Mouse (Mus musculus) hindbrain, embryonic 13.5 days (tissue): Measurements from ENCODE around the gene Adcy3. TPM values are rescaled to one million over a fixed set of nuclear protein-coding genes. Genes with fewer than 3 reads are reported as not detected.
"Not testable (repeated sequence)": the region's sequence is repeated elsewhere in the genome, so short reads cannot be mapped to it uniquely, and the experiment has no call there.

Experiments used
- ATAC-seq: fragments of 200-750 bp; cut with Nextera tagmentation; 2 replicates; pipeline ENCODE4 v1.8.0; 2017; ENCODE audit warnings: moderate TSS enrichment; ENCODE audit not compliant: low FRiP score
- H3K27ac ChIP-seq: fragments of 300-500 bp; sonication (generic); 2 replicates; pipeline ENCODE4 v1.5.1; 2015; ENCODE audit warnings: inconsistent platforms, mild to moderate bottlenecking, moderate library complexity
- H3K27me3 ChIP-seq: fragments of 300-500 bp; sonication (generic); 2 replicates; pipeline ENCODE4 v1.6.1; 2015; ENCODE audit warnings: mild to moderate bottlenecking, inconsistent platforms
- H3K36me3 ChIP-seq: fragments of 300-500 bp; sonication (generic); 2 replicates; pipeline ENCODE4 v1.6.1; 2015; ENCODE audit warnings: mild to moderate bottlenecking, inconsistent platforms
- H3K4me1 ChIP-seq: fragments of 300-500 bp; sonication (generic); replicated peaks from 2 replicates; pipeline ENCODE4 v1.6.1; 2015; ENCODE audit warnings: inconsistent platforms
- H3K4me2 ChIP-seq: fragments of 300-500 bp; sonication (generic); 2 replicates; pipeline ENCODE4 v1.6.1; 2015; ENCODE audit warnings: inconsistent platforms, mild to moderate bottlenecking, moderate library complexity
- H3K4me3 ChIP-seq: fragments of 300-500 bp; sonication (generic); 2 replicates; pipeline ENCODE4 v1.5.1; 2015; ENCODE audit warnings: mild to moderate bottlenecking, inconsistent platforms
- H3K9ac ChIP-seq: fragments of 300-500 bp; sonication (generic); 2 replicates; pipeline ENCODE4 v1.6.1; 2015; ENCODE audit warnings: mild to moderate bottlenecking, inconsistent platforms
- H3K9me3 ChIP-seq: fragments of 300-500 bp; sonication (generic); 2 replicates; pipeline ENCODE4 v1.6.1; 2016; ENCODE audit warnings: inconsistent platforms
- WGBS: fragments of 180-500 bp; shearing (Covaris S2); methylation state at CpG from one replicate; pipeline ENCODE4 v1.1.7; 2015; 5-methylcytosine and 5-hydroxymethylcytosine counted together
- polyA plus RNA-seq: library from polyadenylated mRNA; unstranded; fragments of >200 nt; fragmentation: Nextera tagmentation; extraction: Ambion mirVana; gene quantifications from 2 replicates; pipeline ENCODE4 v1.2.1, GENCODE M21; 2015

The Adcy3 gene
- polyA plus RNA-seq, 1 experiment from 2014 or later, result 7.0 TPM

DNA sequence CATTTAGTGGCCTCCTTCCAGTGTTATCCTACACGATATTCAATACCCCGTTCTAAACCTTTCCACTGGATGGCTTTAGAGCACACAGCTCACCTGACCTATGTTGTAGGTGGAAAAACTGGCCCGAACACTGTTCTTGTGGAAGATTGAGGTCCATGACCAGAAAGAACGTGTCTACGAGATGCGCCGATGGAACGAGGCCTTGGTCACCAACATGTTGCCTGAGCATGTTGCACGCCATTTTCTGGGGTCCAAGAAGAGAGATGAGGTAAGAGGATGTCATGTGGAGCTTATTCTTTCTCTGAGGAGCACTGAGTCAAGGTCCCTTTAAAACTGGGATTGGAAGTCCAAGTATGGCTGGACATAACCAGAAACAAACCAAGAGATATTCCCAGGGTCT lies 76.3 kb downstream of the Adcy3 start:
- 96% methylated on average over 9 of the region's 9 CpGs for WGBS
- Histone ChIP-seq H3K27ac (no peak overlapping the region), H3K4me2 (no peak overlapping the region), H3K9me3 (no peaks in the 10 kb centered on the region), H3K36me3 (peaks cover 76% of the 10 kb centered on the region), H3K4me3 (no peak overlapping the region), H3K9ac (no peak overlapping the region), H3K4me1 (no peaks in the 10 kb centered on the region), H3K27me3 (no peaks in the 10 kb centered on the region)
- ATAC-seq, result no peak

DNA sequence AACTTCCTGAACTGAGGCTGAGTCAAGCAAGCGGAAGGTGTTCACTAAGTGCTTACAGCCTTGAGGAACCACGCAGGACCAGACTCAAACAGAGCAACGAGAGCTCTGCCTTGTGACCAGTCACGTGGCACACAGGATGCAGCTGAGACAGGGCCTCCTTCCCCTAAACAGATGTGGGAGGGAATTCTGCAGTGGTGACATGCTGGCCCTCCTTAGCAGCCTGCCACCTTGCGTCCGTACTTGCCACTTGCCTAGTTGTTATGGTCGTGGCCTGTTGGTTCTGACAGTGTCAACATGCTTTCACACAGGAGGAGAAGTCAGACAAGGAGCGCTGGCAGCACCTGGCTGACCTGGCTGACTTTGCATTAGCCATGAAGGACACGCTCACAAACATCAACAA lies 78.3 kb downstream of the Adcy3 start:
- peaks cover 79% of the 10 kb centered on the region for H3K36me3 ChIP-seq
- H3K27me3 ChIP-seq, result no peaks in the 10 kb centered on the region
- no peaks in the 10 kb centered on the region for H3K4me1 ChIP-seq
- H3K27ac ChIP-seq, result no peak overlapping the region
- WGBS, result 90% methylated on average over 9 of the region's 9 CpGs
- H3K4me3 ChIP-seq, result no peak overlapping the region
- H3K4me2 ChIP-seq, result no peak overlapping the region
- ATAC-seq, result no peak
- H3K9me3 ChIP-seq, result no peaks in the 10 kb centered on the region
- no peak overlapping the region for H3K9ac ChIP-seq

DNA sequence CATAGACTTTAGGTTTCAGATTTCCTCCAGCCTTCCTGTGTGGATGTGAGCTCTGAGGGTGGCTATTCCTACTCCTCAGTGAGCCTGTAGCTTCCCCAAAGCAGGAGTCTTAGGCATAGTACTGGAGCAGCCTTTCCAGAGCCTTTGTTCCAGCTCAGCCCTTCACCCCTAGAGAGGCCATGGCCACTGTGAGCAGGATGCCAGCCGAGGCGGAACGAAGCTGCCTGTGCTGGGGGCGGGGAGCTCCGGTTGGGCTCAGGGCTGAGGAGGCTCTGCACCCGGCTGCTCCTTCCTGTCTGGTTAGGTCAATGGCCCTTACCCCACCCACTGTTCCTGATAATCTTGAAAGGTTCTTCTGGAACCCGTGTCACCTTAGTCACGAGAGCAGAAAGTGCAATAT lies 80.0 kb downstream of the Adcy3 start:
- Histone ChIP-seq H3K9ac (no peak overlapping the region), H3K36me3 (peaks cover 82% of the 10 kb centered on the region), H3K27ac (no peak overlapping the region), H3K9me3 (no peaks in the 10 kb centered on the region), H3K4me2 (no peak overlapping the region), H3K4me3 (no peak overlapping the region), H3K27me3 (no peaks in the 10 kb centered on the region), H3K4me1 (no peaks in the 10 kb centered on the region)
- 64% methylated on average over 8 of the region's 8 CpGs for WGBS
- ATAC-seq, result no peak

DNA sequence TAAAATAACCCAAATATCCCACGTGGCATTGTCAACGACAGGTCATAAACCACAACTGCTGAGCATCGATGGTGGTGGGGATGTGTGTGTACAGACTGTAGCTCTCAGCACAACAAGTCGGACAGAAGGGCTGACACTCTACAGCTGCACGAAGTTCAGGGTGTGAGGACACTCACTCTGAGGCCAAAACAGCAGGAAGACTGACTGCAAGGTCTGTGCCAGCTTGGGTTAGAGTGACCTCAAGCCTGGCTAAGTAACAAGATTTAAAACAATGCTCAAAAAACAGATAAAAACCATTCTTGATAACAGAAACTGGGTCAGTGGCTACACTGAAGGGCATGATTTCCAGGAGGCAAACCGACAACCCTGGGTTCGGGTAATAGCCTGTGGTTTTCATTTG lies 97.3 kb downstream of the Adcy3 start:
- no peak for ATAC-seq
- Histone ChIP-seq H3K27ac (no peak overlapping the region), H3K4me3 (no peak overlapping the region), H3K9ac (no peak overlapping the region), H3K27me3 (no peaks in the 10 kb centered on the region), H3K4me2 (no peak overlapping the region), H3K4me1 (peaks cover 20% of the 10 kb centered on the region), H3K36me3 (peaks cover 42% of the 10 kb centered on the region), H3K9me3 (no peaks in the 10 kb centered on the region)
- 98% methylated on average over 7 of the region's 7 CpGs for WGBS

DNA sequence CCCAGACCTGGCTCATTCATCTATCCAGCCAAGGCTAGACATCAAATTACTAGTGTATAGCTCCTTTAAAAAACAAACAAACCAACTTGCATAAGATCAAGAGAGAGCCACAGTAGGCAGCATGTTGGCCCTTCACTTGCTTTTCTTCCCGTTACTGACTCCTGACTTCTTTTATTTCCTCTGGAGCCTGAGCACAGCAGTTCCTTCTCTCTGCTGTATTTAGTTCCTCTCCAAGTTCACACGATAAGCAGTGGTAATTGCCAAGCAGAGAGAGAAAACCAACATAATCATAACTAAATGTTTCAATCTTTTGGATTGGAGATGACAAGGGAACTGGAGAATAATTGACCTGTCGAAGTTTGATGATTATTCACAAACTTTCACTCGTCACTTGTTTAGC lies 99.9 kb downstream of the Adcy3 start:
- no peak for ATAC-seq
- H3K27me3 ChIP-seq, result no peaks in the 10 kb centered on the region
- H3K27ac ChIP-seq, result no peak overlapping the region
- WGBS, result 65% methylated on average over 4 of the region's 4 CpGs
- H3K9ac ChIP-seq, result peak overlapping the region; percentile 8; the same call in 1 of the 2 replicates
- peaks cover 20% of the 10 kb centered on the region for H3K4me1 ChIP-seq
- H3K4me3 ChIP-seq, result peak overlapping the region; percentile 65; the same call in 1 of the 2 replicates
- H3K36me3 ChIP-seq, result peaks cover 23% of the 10 kb centered on the region
- peak overlapping the region; percentile 75 for H3K4me2 ChIP-seq
- no peaks in the 10 kb centered on the region for H3K9me3 ChIP-seq

DNA sequence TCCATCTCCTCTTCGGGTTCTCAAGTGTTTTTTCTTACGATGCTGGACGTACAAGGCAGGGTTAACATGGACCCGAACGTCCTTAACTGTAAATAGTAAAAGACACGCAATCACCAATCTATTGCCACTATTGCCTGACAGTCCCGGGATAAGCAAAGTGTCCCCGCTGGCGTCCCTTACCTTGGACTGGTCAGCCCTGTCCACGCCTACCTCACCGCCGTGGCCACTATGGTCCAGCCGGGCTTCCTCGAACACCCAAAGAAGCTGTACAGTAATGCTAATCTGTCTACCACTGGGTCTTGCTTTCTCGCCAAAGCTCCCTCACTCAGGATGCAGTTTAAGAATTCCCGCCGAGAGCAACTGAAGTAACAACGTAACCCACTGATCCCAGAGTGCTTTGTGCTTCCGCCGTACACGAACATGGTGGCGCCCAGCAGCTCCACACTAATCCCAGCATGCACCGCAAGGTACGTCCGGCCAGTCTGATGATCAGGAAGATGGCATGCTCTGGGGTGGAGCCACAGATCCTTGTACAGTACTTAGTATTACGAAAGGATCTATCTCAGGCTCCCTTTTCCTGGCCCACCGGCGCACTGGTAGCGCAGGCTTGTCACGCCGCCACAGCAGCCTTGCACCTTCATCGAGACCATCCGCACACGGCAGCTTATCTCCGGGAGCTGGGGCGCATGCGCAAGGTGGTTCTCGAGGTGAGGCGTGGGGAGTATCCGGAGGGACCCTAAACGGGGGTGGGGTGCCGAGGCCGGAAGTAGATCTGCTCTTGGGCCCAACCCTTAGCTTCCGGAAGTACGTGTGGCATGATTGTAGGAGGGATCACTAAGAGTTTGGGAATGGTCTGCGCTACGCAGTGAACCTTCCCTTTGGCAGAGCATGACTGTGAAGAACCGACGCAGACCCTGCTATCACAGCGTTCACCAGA lies 100.9 kb downstream of the Adcy3 start, which contains the start of the genes Ptrhd1 and Cenpo:
Gene Ptrhd1 (plus strand): TSS at position 456 of the 937 bp plus-strand sequence.
Gene Cenpo (minus strand): TSS at position 723 of the 937 bp plus-strand sequence.
- peak within 1 kb of the TSS; percentile 96 for H3K27ac ChIP-seq
- peaks cover 23% of the 10 kb centered on the region for H3K36me3 ChIP-seq
- no peaks in the 10 kb centered on the region for H3K27me3 ChIP-seq
- H3K9me3 ChIP-seq, result no peaks in the 10 kb centered on the region
- peak within 1 kb of the TSS; percentile 65 for H3K4me3 ChIP-seq
- peak; percentile 99 for ATAC-seq
- H3K4me1 ChIP-seq, result peaks cover 20% of the 10 kb centered on the region
- peak within 1 kb of the TSS; percentile 73 for H3K9ac ChIP-seq
- H3K4me2 ChIP-seq, result peak within 1 kb of the TSS; percentile 75
- 0% methylated on average over 50 of the region's 50 CpGs for WGBS

DNA sequence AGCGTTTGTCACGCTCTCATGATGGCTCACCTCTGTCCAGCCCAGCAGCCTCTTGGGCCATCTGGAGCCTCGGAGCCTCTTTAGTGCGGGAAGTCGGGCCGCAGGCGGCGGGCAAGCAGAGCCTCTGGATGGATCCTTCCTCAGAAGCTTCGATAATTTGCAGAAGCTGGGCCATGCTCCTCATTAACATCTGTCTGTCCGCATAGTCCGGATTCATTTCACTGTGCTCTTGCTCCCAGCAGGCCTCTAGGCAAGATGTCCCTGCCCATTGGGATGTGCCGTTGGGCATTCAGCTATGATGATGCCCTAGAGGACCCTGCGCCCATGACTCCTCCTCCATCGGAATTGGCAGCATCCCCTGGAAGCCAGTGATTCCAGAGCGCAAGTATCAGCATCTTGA lies 104.6 kb downstream of the Adcy3 start:
- H3K9ac ChIP-seq, result no peak overlapping the region
- no peak overlapping the region for H3K4me2 ChIP-seq
- peaks cover 12% of the 10 kb centered on the region for H3K36me3 ChIP-seq
- ATAC-seq, result no peak
- WGBS, result 96% methylated on average over 15 of the region's 15 CpGs
- H3K9me3 ChIP-seq, result no peaks in the 10 kb centered on the region
- H3K4me3 ChIP-seq, result no peak overlapping the region
- no peaks in the 10 kb centered on the region for H3K27me3 ChIP-seq
- peaks cover 16% of the 10 kb centered on the region for H3K4me1 ChIP-seq
- no peak overlapping the region for H3K27ac ChIP-seq

DNA sequence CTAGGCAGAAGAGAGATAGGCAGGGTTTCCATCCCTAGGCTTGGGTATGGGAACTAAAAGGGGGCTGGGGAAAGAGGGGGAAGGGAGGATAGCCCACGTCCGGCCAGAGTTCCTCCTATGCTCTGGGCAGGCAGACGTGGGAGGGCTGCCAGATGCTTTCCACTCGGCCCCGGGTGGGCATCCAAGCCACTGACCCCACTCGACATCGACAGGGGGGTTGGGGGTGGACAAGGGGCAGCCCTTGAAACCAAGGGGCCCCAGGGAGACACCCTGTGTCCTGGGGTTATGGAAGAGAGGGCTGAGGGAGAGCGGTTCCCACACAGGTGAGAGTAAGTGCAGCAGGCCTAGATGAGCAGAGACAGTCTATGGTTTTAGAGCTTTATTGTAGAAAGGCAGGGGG lies 107.4 kb downstream of the Adcy3 start:
- H3K36me3 ChIP-seq, result peaks cover 12% of the 10 kb centered on the region
- not testable (repeated sequence) for H3K4me1 ChIP-seq, H3K27me3 ChIP-seq, H3K4me2 ChIP-seq, H3K4me3 ChIP-seq, ATAC-seq, H3K9me3 ChIP-seq, H3K9ac ChIP-seq, H3K27ac ChIP-seq
- WGBS, result 69% methylated on average over 8 of the region's 8 CpGs

DNA sequence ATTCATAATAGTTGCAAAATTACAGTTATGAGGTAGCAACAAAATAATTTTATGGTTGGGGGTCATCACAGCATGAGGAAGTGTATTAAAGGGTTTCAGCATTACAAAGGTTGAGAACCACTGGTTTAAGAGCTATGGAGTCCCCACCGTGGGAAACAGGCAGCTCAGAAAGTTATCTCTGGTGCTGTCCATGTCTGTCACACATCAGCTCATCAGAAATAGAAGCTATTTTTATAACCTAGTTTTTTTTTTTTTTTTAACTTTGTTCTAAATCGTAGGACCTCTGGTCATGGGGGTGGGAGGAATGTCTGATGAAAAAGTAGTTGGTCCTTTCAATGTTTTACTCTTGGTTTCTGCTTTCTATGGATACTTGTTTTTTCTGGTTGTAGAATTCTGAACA lies 110.9 kb downstream of the Adcy3 start:
- WGBS, result 84% methylated on average over 2 of the region's 2 CpGs

DNA sequence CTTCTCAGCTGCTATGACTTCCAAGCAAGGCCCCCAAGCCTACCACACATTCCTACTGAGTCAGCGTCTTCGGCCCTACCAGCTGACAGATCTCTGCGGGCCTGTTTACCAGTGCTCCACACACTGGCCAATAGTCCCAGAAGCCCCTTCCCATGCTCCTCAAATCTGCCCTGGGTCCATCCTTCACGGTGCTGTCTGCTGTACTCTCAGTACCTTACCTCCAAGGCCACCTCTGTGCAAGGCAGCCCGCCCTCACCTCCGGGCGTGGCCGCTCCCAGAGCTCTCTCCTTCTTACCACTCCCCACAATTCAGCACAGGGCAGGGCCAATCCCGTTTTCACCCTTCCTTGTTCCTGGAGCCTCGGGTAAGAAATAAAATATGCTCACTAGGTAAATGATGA lies 112.8 kb downstream of the Adcy3 start:
- H3K4me3 ChIP-seq, result no peak overlapping the region
- H3K9ac ChIP-seq, result no peak overlapping the region
- H3K4me1 ChIP-seq, result no peaks in the 10 kb centered on the region
- no peak overlapping the region for H3K4me2 ChIP-seq
- 91% methylated on average over 10 of the region's 10 CpGs for WGBS
- no peaks in the 10 kb centered on the region for H3K9me3 ChIP-seq
- H3K36me3 ChIP-seq, result peaks cover 18% of the 10 kb centered on the region
- ATAC-seq, result no peak
- H3K27me3 ChIP-seq, result no peaks in the 10 kb centered on the region
- H3K27ac ChIP-seq, result no peak overlapping the region

More for the DNA sequence above, 110.9 kb downstream of the Adcy3 start:
- Histone ChIP-seq H3K4me3 (no peak overlapping the region), H3K9me3 (no peaks in the 10 kb centered on the region), H3K36me3 (peaks cover 8% of the 10 kb centered on the region), H3K9ac (no peak overlapping the region), H3K4me2 (no peak overlapping the region), H3K27ac (no peak overlapping the region), H3K4me1 (no peaks in the 10 kb centered on the region), H3K27me3 (no peaks in the 10 kb centered on the region)
- ATAC-seq, result no peak

DNA sequence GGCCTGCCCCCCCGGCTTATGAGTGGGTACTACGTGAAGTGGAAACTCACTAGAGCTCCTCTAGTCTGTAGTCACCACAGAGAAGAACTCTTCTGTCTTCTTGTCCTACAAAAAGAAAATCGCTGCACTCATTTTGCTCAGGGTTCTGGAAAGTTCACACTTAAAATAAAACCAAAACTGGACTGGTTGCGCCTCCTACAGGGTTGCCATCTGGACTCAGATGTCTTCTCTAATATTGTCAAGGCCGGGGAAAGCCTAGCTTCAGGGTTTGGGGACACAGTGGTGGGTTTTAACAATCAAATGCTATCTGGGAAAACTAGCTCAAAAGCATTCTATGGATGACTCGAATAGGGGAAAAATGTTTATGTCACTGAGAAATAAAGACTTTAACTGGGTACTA lies 116.9 kb downstream of the Adcy3 start:
- 89% methylated on average over 6 of the region's 6 CpGs for WGBS
- H3K36me3 ChIP-seq, result peaks cover 47% of the 10 kb centered on the region

DNA sequence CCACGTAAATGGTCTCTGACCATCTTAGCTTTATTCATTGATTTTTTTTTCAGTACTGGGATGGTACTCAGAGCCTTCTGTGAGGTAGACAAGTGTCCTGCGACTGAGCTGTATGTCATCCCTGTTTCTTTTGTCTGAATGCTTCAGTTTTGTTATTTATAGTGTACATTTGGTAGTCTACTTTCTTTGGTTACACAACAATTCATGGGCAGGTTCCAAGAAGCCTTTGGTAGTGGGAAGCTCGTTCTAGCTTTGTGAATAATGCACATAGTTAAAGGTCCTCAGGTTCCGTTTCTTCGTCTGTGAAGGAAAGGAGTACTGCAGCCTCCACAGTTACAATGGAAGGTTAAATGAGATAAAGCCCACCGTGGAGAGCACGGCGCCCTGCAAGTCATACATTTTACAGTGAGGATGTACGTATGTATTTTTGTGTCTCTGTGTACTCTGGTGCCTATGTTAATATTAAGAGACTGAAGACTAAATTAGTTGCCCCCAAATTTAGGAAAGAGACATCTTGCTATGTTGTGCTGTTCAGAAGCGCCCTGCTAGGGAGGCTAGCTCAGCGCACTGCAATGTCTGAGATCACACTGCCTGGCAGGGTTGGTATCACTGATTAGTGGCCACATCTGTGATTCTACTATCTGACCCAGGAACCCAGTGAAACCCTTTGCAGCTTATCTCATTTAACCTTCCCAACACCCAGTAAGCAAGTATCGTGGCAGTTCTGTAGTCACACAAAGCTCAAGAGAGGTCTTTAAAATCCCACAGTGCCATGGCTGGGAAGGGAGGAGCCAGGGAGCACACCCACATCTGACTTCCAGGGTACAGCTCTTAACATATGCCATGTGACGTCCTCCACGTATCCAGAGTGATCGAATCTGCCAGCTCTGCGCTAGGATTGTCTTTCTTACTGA lies 120.1 kb downstream of the Adcy3 start:
- H3K4me3 ChIP-seq, result no peak overlapping the region

More for the DNA sequence above, 116.9 kb downstream of the Adcy3 start:
- Histone ChIP-seq H3K27ac (no peak overlapping the region), H3K9ac (no peak overlapping the region), H3K27me3 (no peaks in the 10 kb centered on the region), H3K4me3 (no peak overlapping the region), H3K4me2 (no peak overlapping the region), H3K9me3 (no peaks in the 10 kb centered on the region), H3K4me1 (no peaks in the 10 kb centered on the region)
- ATAC-seq, result no peak

More for the DNA sequence above, 120.1 kb downstream of the Adcy3 start:
- no peak overlapping the region for H3K9ac ChIP-seq
- ATAC-seq, result no peak
- H3K4me2 ChIP-seq, result no peak overlapping the region
- no peaks in the 10 kb centered on the region for H3K4me1 ChIP-seq
- WGBS, result 83% methylated on average over 16 of the region's 16 CpGs
- no peaks in the 10 kb centered on the region for H3K9me3 ChIP-seq
- peaks cover 59% of the 10 kb centered on the region for H3K36me3 ChIP-seq
- H3K27ac ChIP-seq, result no peak overlapping the region
- no peaks in the 10 kb centered on the region for H3K27me3 ChIP-seq
